Mouse (Mus musculus) neural tube, embryonic 14.5 days (tissue): ENCODE data around the gene Zfp871. TPM values are rescaled to one million over a fixed set of nuclear protein-coding genes. Genes with fewer than 3 reads are reported as not detected.
"Not testable (repeated sequence)": the region's sequence is repeated elsewhere in the genome, so short reads cannot be mapped to it uniquely, and the experiment has no call there.

Source experiments
- ATAC-seq: fragments of 200-750 bp; cut with Nextera tagmentation; 2 replicates; pipeline ENCODE4 v1.8.0; 2017; ENCODE audit warnings: low read depth, mild to moderate bottlenecking, moderate TSS enrichment, moderate library complexity
- H3K27ac ChIP-seq: fragments of 300-500 bp; sonication (generic); 2 replicates; pipeline ENCODE4 v1.5.1; 2014; ENCODE audit warnings: low read depth, mild to moderate bottlenecking, control low read depth, low read length, moderate library complexity, mixed read lengths
- H3K27me3 ChIP-seq: fragments of 300-500 bp; sonication (generic); 2 replicates; pipeline ENCODE4 v1.6.1; 2014; ENCODE audit warnings: low read length; ENCODE audit not compliant: control insufficient read depth, insufficient read depth
- H3K36me3 ChIP-seq: fragments of 300-500 bp; sonication (generic); 2 replicates; pipeline ENCODE4 v1.6.1; 2014; ENCODE audit warnings: low read length, mixed read lengths; ENCODE audit not compliant: control insufficient read depth, insufficient read depth
- H3K4me1 ChIP-seq: fragments of 300-500 bp; sonication (generic); 2 replicates; pipeline ENCODE4 v1.6.1; 2014; ENCODE audit warnings: low read length; ENCODE audit not compliant: control insufficient read depth, insufficient read depth
- H3K4me2 ChIP-seq: fragments of 300-500 bp; sonication (generic); 2 replicates; pipeline ENCODE4 v1.6.1; 2014; ENCODE audit warnings: mild to moderate bottlenecking, low read depth, low read length, control low read depth
- H3K4me3 ChIP-seq: fragments of 300-500 bp; sonication (generic); 2 replicates; pipeline ENCODE4 v1.5.1; 2014; ENCODE audit warnings: low read depth, low read length, control low read depth, mixed read lengths
- H3K9ac ChIP-seq: fragments of 300-500 bp; sonication (generic); replicated peaks from 2 replicates; pipeline ENCODE4 v1.6.1; 2014; ENCODE audit warnings: low read depth, mild to moderate bottlenecking, control low read depth, low read length, mixed read lengths
- H3K9me3 ChIP-seq: fragments of 300-500 bp; sonication (generic); 2 replicates; pipeline ENCODE4 v1.6.1; 2016; ENCODE audit warnings: low read length; ENCODE audit not compliant: control insufficient read depth
- WGBS: fragments of 180-500 bp; shearing (Covaris S2); extraction: QIAGEN DNeasy Blood & Tissue Kit; methylation state at CpG from one replicate; pipeline ENCODE4 v1.1.7; 2014; 5-methylcytosine and 5-hydroxymethylcytosine counted together
- polyA plus RNA-seq: library from polyadenylated mRNA; unstranded; fragments of >200 nt; fragmentation: Nextera tagmentation; extraction: Ambion mirVana; gene quantifications from 2 replicates; pipeline ENCODE4 v1.2.1, GENCODE M21; 2014

The Zfp871 gene
- polyA plus RNA-seq, 1 experiment from 2014 or later: 82.9 TPM

GRCm38 (mm10) chr17:32753634-32754033 lies 34.5 kb downstream of the Zfp871 start:
- WGBS: 16% methylated on average over 12 of the region's 12 CpGs
- H3K9ac ChIP-seq: no peak overlapping the region
- no peaks in the 10 kb centered on the region for H3K36me3 ChIP-seq
- no peak overlapping the region for H3K4me2 ChIP-seq
- H3K27ac ChIP-seq: no peak overlapping the region
- H3K4me3 ChIP-seq: no peak overlapping the region
- no peak for ATAC-seq
- H3K4me1 ChIP-seq: no peaks in the 10 kb centered on the region
- no peaks in the 10 kb centered on the region for H3K27me3 ChIP-seq
- H3K9me3 ChIP-seq: no peaks in the 10 kb centered on the region

- H3K9me3 ChIP-seq: no peaks in the 10 kb centered on the region
- H3K4me2 ChIP-seq: no peak overlapping the region
- no peaks in the 10 kb centered on the region for H3K27me3 ChIP-seq
- ATAC-seq: no peak
- H3K27ac ChIP-seq: no peak overlapping the region
- no peaks in the 10 kb centered on the region for H3K36me3 ChIP-seq
- H3K4me3 ChIP-seq: no peak overlapping the region
- 80% methylated on average over 6 of the region's 6 CpGs for WGBS
- H3K4me1 ChIP-seq: no peaks in the 10 kb centered on the region
- no peak overlapping the region for H3K9ac ChIP-seq
Observed at GRCm38 (mm10) chr17:32752813-32753360, 35.2 kb downstream of the Zfp871 start.

- no peak overlapping the region for H3K9ac ChIP-seq
- no peaks in the 10 kb centered on the region for H3K36me3 ChIP-seq
- no peaks in the 10 kb centered on the region for H3K9me3 ChIP-seq
- no peaks in the 10 kb centered on the region for H3K4me1 ChIP-seq
- H3K4me2 ChIP-seq: no peak overlapping the region
- no peak overlapping the region for H3K27ac ChIP-seq
- 50% methylated on average over 5 of the region's 5 CpGs for WGBS
- no peaks in the 10 kb centered on the region for H3K27me3 ChIP-seq
- no peak overlapping the region for H3K4me3 ChIP-seq
- no peak for ATAC-seq
Observed at GRCm38 (mm10) chr17:32750611-32751010, 37.5 kb downstream of the Zfp871 start.

- Histone ChIP-seq H3K27ac (no peak overlapping the region), H3K36me3 (no peaks in the 10 kb centered on the region), H3K9ac (no peak overlapping the region), H3K4me1 (no peaks in the 10 kb centered on the region), H3K4me2 (no peak overlapping the region), H3K27me3 (no peaks in the 10 kb centered on the region), H3K9me3 (no peaks in the 10 kb centered on the region), H3K4me3 (no peak overlapping the region)
- ATAC-seq: no peak
- WGBS: 3% methylated on average over 1 of the region's 1 CpGs
Observed at GRCm38 (mm10) chr17:32741057-32741456, 47.0 kb downstream of the Zfp871 start.

- H3K9ac ChIP-seq: no peak overlapping the region
- H3K4me3 ChIP-seq: no peak overlapping the region
- H3K27ac ChIP-seq: no peak overlapping the region
- 91% methylated on average over 1 of the region's 1 CpGs for WGBS
- H3K4me2 ChIP-seq: no peak overlapping the region
- no peaks in the 10 kb centered on the region for H3K9me3 ChIP-seq
- H3K27me3 ChIP-seq: no peaks in the 10 kb centered on the region
- no peaks in the 10 kb centered on the region for H3K36me3 ChIP-seq
- no peak for ATAC-seq
- no peaks in the 10 kb centered on the region for H3K4me1 ChIP-seq
Observed at GRCm38 (mm10) chr17:32738406-32738805, 49.7 kb downstream of the Zfp871 start.

- H3K9ac ChIP-seq: no peak overlapping the region
- no peaks in the 10 kb centered on the region for H3K36me3 ChIP-seq
- no peak overlapping the region for H3K27ac ChIP-seq
- 76% methylated on average over 3 of the region's 3 CpGs for WGBS
- no peak for ATAC-seq
- no peak overlapping the region for H3K4me3 ChIP-seq
- H3K9me3 ChIP-seq: no peaks in the 10 kb centered on the region
- no peaks in the 10 kb centered on the region for H3K27me3 ChIP-seq
- H3K4me1 ChIP-seq: no peaks in the 10 kb centered on the region
- no peak overlapping the region for H3K4me2 ChIP-seq
Observed at GRCm38 (mm10) chr17:32729029-32729428, 59.1 kb downstream of the Zfp871 start.

- H3K4me1 ChIP-seq, H3K9ac ChIP-seq, H3K4me3 ChIP-seq, H3K27ac ChIP-seq, ATAC-seq, H3K27me3 ChIP-seq, H3K9me3 ChIP-seq, H3K36me3 ChIP-seq, H3K4me2 ChIP-seq: not testable (repeated sequence)
Observed at GRCm38 (mm10) chr17:32726360-32726759, 61.7 kb downstream of the Zfp871 start.

GRCm38 (mm10) chr17:32722771-32723170 lies 65.3 kb downstream of the Zfp871 start:
- WGBS: 86% methylated on average over 7 of the region's 7 CpGs

GRCm38 (mm10) chr17:32722151-32722550 lies 65.9 kb downstream of the Zfp871 start:
- ATAC-seq, H3K4me1 ChIP-seq, H3K27ac ChIP-seq, H3K9me3 ChIP-seq, H3K9ac ChIP-seq, H3K4me3 ChIP-seq, H3K36me3 ChIP-seq, H3K4me2 ChIP-seq, H3K27me3 ChIP-seq: not testable (repeated sequence)
- WGBS: 90% methylated on average over 1 of the region's 1 CpGs

More at GRCm38 (mm10) chr17:32722771-32723170, 65.3 kb downstream of the Zfp871 start:
- Histone ChIP-seq H3K36me3 (no peaks in the 10 kb centered on the region), H3K4me2 (no peak overlapping the region), H3K4me3 (no peak overlapping the region), H3K4me1 (no peaks in the 10 kb centered on the region), H3K9ac (no peak overlapping the region), H3K9me3 (no peaks in the 10 kb centered on the region), H3K27me3 (no peaks in the 10 kb centered on the region), H3K27ac (no peak overlapping the region)
- no peak for ATAC-seq
